Mouse (Mus musculus) embryo, embryonic 11.5 days (tissue): ENCODE measurements at regions not wholly inside any gene's neighbourhood (a gene's known extent, or its start where the extent isn't known, plus 50 kb on each side); places are given as distances from the start of the nearest gene placed in this dataset.
"Not testable (repeated sequence)": the region's sequence is repeated elsewhere in the genome, so short reads cannot be mapped to it uniquely, and the experiment has no call there.

ENCODE experiments used
- DNase-seq: peaks from one replicate; pipeline ENCODE4 v3.0.0-alpha.2; 2012; ENCODE audit warnings: low read depth, low spot score

GRCm38 (mm10) chr17:54753396-54753994 is 454.7 kb upstream of the Slc5a7 start:
- DNase-seq = no peak

GRCm38 (mm10) chr17:54752917-54753316 is 454.1 kb upstream of the Slc5a7 start:
- DNase-seq = no peak

- DNase-seq = no peak
Observed at GRCm38 (mm10) chr17:54735836-54736235, 437.0 kb upstream of the Slc5a7 start.

- DNase-seq = no peak
Observed at GRCm38 (mm10) chr17:54727660-54728059, 428.8 kb upstream of the Slc5a7 start.

GRCm38 (mm10) chr17:54726693-54727092 is 427.9 kb upstream of the Slc5a7 start:
- no peak for DNase-seq

- DNase-seq = no peak
Observed at GRCm38 (mm10) chr17:54713026-54713425, 414.2 kb upstream of the Slc5a7 start.

GRCm38 (mm10) chr17:54707811-54708210 is 409.0 kb upstream of the Slc5a7 start:
- DNase-seq = not testable (repeated sequence)

- DNase-seq = no peak
Observed at GRCm38 (mm10) chr17:54701346-54702108, 402.7 kb upstream of the Slc5a7 start.

GRCm38 (mm10) chr17:54694637-54695036 is 395.8 kb upstream of the Slc5a7 start:
- DNase-seq = no peak

GRCm38 (mm10) chr17:54685143-54686040 is 386.6 kb upstream of the Slc5a7 start:
- no peak for DNase-seq

GRCm38 (mm10) chr17:54678111-54678510 is 379.3 kb upstream of the Slc5a7 start:
- DNase-seq = no peak

- no peak for DNase-seq
Observed at GRCm38 (mm10) chr17:54669499-54669898, 370.7 kb upstream of the Slc5a7 start.

GRCm38 (mm10) chr17:54662558-54663245 is 363.9 kb upstream of the Slc5a7 start:
- DNase-seq = peak; percentile 27

GRCm38 (mm10) chr17:54656553-54656952 is 357.7 kb upstream of the Slc5a7 start:
- peak; percentile 0 for DNase-seq
